Mouse (Mus musculus) limb, embryonic 11.5 days (tissue): ENCODE results near the gene Kbtbd4. TPM values are rescaled to one million over a fixed set of nuclear protein-coding genes. Genes with fewer than 3 reads are reported as not detected.

ENCODE experiments used
- ATAC-seq: fragments of 200-750 bp; cut with Nextera tagmentation; 2 replicates; pipeline ENCODE4 v1.8.0; 2017; ENCODE audit warnings: low read depth; ENCODE audit not compliant: insufficient number of reproducible peaks, low FRiP score, low TSS enrichment
- DNase-seq: peaks from one replicate; pipeline ENCODE4 v3.0.0-alpha.2; 2015; ENCODE audit warnings: low spot score
- H3K27ac ChIP-seq: fragments of 300-500 bp; sonication (generic); replicated peaks from 2 replicates; pipeline ENCODE4 v1.5.1; 2014; ENCODE audit warnings: low read depth, mild to moderate bottlenecking, low read length
- H3K27me3 ChIP-seq: fragments of 300-500 bp; sonication (generic); 2 replicates; pipeline ENCODE4 v1.6.1; 2014; ENCODE audit warnings: mild to moderate bottlenecking, low read length, mixed read lengths; ENCODE audit not compliant: control insufficient read depth, insufficient read depth
- H3K36me3 ChIP-seq: fragments of 300-500 bp; sonication (generic); 2 replicates; pipeline ENCODE4 v1.6.1; 2014; ENCODE audit warnings: mild to moderate bottlenecking, low read length, moderate library complexity, mixed read lengths; ENCODE audit not compliant: control insufficient read depth, insufficient read depth
- H3K4me1 ChIP-seq: fragments of 300-500 bp; sonication (generic); 2 replicates; pipeline ENCODE4 v1.6.1; 2014; ENCODE audit warnings: low read length, mixed read lengths; ENCODE audit not compliant: control insufficient read depth, insufficient read depth
- H3K4me2 ChIP-seq: fragments of 300-500 bp; sonication (generic); 2 replicates; pipeline ENCODE4 v1.6.1; 2014; ENCODE audit warnings: low read depth, mild to moderate bottlenecking, moderate library complexity; ENCODE audit not compliant: severe bottlenecking
- H3K4me3 ChIP-seq: fragments of 300-500 bp; sonication (generic); 2 replicates; pipeline ENCODE4 v1.5.1; 2014; ENCODE audit warnings: low read depth, low read length
- H3K9ac ChIP-seq: fragments of 300-500 bp; sonication (generic); 2 replicates; pipeline ENCODE4 v1.6.1; 2014; ENCODE audit warnings: mild to moderate bottlenecking, low read length
- H3K9me3 ChIP-seq: fragments of 300-500 bp; sonication (generic); 2 replicates; pipeline ENCODE4 v1.6.1; 2016; ENCODE audit warnings: low read length; ENCODE audit not compliant: control insufficient read depth
- WGBS: fragments of 180-500 bp; shearing (Covaris S2); extraction: QIAGEN DNeasy Blood & Tissue Kit; methylation state at CpG from one replicate; pipeline ENCODE4 v1.1.7; 2014; 5-methylcytosine and 5-hydroxymethylcytosine counted together
- polyA plus RNA-seq: library from polyadenylated mRNA; unstranded; fragments of >200 nt; fragmentation: Nextera tagmentation; extraction: Ambion mirVana; gene quantifications from 2 replicates; pipeline ENCODE4 v1.2.1, GENCODE M21; 2014

Kbtbd4 gene
- polyA plus RNA-seq, 1 experiment from 2014 or later = 47.5 TPM

GRCm38 (mm10) chr2:90931829-90932228 lies 27.3 kb downstream of the Kbtbd4 start:
- H3K4me1 ChIP-seq = no peaks in the 10 kb centered on the region
- H3K9me3 ChIP-seq = no peaks in the 10 kb centered on the region
- DNase-seq (no peak), ATAC-seq (no peak)
- no peak overlapping the region for H3K27ac ChIP-seq
- H3K4me3 ChIP-seq = no peak overlapping the region
- H3K36me3 ChIP-seq = no peaks in the 10 kb centered on the region
- no peak overlapping the region for H3K9ac ChIP-seq
- 79% methylated on average over 8 of the region's 8 CpGs for WGBS
- H3K27me3 ChIP-seq = no peaks in the 10 kb centered on the region
- H3K4me2 ChIP-seq = no peak overlapping the region

- Histone ChIP-seq H3K4me3 (no peak overlapping the region), H3K27ac (no peak overlapping the region), H3K36me3 (no peaks in the 10 kb centered on the region), H3K4me2 (no peak overlapping the region), H3K9me3 (no peaks in the 10 kb centered on the region), H3K9ac (no peak overlapping the region), H3K4me1 (no peaks in the 10 kb centered on the region), H3K27me3 (no peaks in the 10 kb centered on the region)
- DNase-seq = no peak
- 75% methylated on average over 2 of the region's 2 CpGs for WGBS
- ATAC-seq = no peak
These were observed 27.7 kb downstream of the Kbtbd4 start for GRCm38 (mm10) chr2:90932273-90932672.

GRCm38 (mm10) chr2:90938362-90938761 lies 33.8 kb downstream of the Kbtbd4 start:
- no peak for ATAC-seq
- 67% methylated on average over 3 of the region's 3 CpGs for WGBS

GRCm38 (mm10) chr2:90939750-90940149 lies 35.2 kb downstream of the Kbtbd4 start:
- Histone ChIP-seq H3K4me3 (peak overlapping the region; percentile 96), H3K9ac (peak overlapping the region; percentile 95), H3K27ac (peak overlapping the region; percentile 88; the same call in 1 of the 2 replicates), H3K9me3 (no peaks in the 10 kb centered on the region), H3K4me1 (peaks cover 3% of the 10 kb centered on the region; the same call in 1 of the 2 replicates), H3K4me2 (peak overlapping the region; percentile 44; the same call in 1 of the 2 replicates), H3K27me3 (no peaks in the 10 kb centered on the region), H3K36me3 (no peaks in the 10 kb centered on the region)
- WGBS = 51% methylated on average over 8 of the region's 8 CpGs
- DNase-seq (no peak), ATAC-seq (peak; percentile 37; the same call in 1 of the 2 replicates)

More at GRCm38 (mm10) chr2:90938362-90938761, 33.8 kb downstream of the Kbtbd4 start:
- no peak overlapping the region for H3K4me3 ChIP-seq
- H3K9me3 ChIP-seq = no peaks in the 10 kb centered on the region
- H3K9ac ChIP-seq = no peak overlapping the region
- H3K4me1 ChIP-seq = peaks cover 3% of the 10 kb centered on the region; the same call in 1 of the 2 replicates
- H3K27me3 ChIP-seq = no peaks in the 10 kb centered on the region
- no peak overlapping the region for H3K27ac ChIP-seq
- no peaks in the 10 kb centered on the region for H3K36me3 ChIP-seq
- no peak for DNase-seq
- H3K4me2 ChIP-seq = no peak overlapping the region

- no peaks in the 10 kb centered on the region for H3K36me3 ChIP-seq
- WGBS = under 1% methylated on average over 103 of the region's 113 CpGs
- H3K4me1 ChIP-seq = peaks cover 3% of the 10 kb centered on the region; the same call in 1 of the 2 replicates
- no peaks in the 10 kb centered on the region for H3K27me3 ChIP-seq
- peak within 1 kb of the TSS; percentile 95 for H3K9ac ChIP-seq
- DNase-seq (peak; percentile 87), ATAC-seq (peak; percentile 89)
- peak within 1 kb of the TSS; percentile 96 for H3K4me3 ChIP-seq
- H3K4me2 ChIP-seq = peak within 1 kb of the TSS; percentile 59
- peak within 1 kb of the TSS; percentile 88 for H3K27ac ChIP-seq
- no peaks in the 10 kb centered on the region for H3K9me3 ChIP-seq
These were observed 36.0 kb downstream of the Kbtbd4 start, which contains the start of gene Celf1 for GRCm38 (mm10) chr2:90940233-90941229. TSS of gene Celf1 (plus strand) at chr2:90940382.

- H3K9me3 ChIP-seq = no peaks in the 10 kb centered on the region
- DNase-seq (no peak), ATAC-seq (no peak)
- H3K36me3 ChIP-seq = no peaks in the 10 kb centered on the region
- H3K9ac ChIP-seq = no peak overlapping the region
- peaks cover 3% of the 10 kb centered on the region; the same call in 1 of the 2 replicates for H3K4me1 ChIP-seq
- WGBS = 72% methylated on average over 2 of the region's 2 CpGs
- no peak overlapping the region for H3K27ac ChIP-seq
- no peaks in the 10 kb centered on the region for H3K27me3 ChIP-seq
- peak overlapping the region; percentile 59; the same call in 1 of the 2 replicates for H3K4me2 ChIP-seq
- peak overlapping the region; percentile 96; the same call in 1 of the 2 replicates for H3K4me3 ChIP-seq
These were observed 37.2 kb downstream of the Kbtbd4 start for GRCm38 (mm10) chr2:90941744-90942143.

- WGBS = 90% methylated on average over 5 of the region's 5 CpGs
- H3K27ac ChIP-seq = no peak overlapping the region
- H3K36me3 ChIP-seq = no peaks in the 10 kb centered on the region; the same call in 1 of the 2 replicates
- H3K9ac ChIP-seq = no peak overlapping the region
- no peak overlapping the region for H3K4me3 ChIP-seq
- no peak overlapping the region for H3K4me2 ChIP-seq
- no peaks in the 10 kb centered on the region for H3K27me3 ChIP-seq
- ATAC-seq = no peak
- H3K9me3 ChIP-seq = no peaks in the 10 kb centered on the region
- no peak for DNase-seq
- H3K4me1 ChIP-seq = no peaks in the 10 kb centered on the region
These were observed 45.6 kb downstream of the Kbtbd4 start for GRCm38 (mm10) chr2:90950149-90950548.

- ATAC-seq = no peak
- DNase-seq = no peak
- Histone ChIP-seq H3K9me3 (no peaks in the 10 kb centered on the region), H3K36me3 (no peaks in the 10 kb centered on the region; the same call in 1 of the 2 replicates), H3K27me3 (no peaks in the 10 kb centered on the region), H3K27ac (no peak overlapping the region), H3K9ac (no peak overlapping the region), H3K4me2 (no peak overlapping the region), H3K4me3 (no peak overlapping the region), H3K4me1 (no peaks in the 10 kb centered on the region)
These were observed 46.1 kb downstream of the Kbtbd4 start for GRCm38 (mm10) chr2:90950582-90951194.
